Mouse (Mus musculus) CD4-positive naive resting alpha-beta T cell, adult 57 days (primary cell): ENCODE results near the gene Pla2g4d. TPM values are rescaled to one million over a fixed set of nuclear protein-coding genes. Genes with fewer than 3 reads are reported as not detected.

Experiments used
- total RNA-seq: library from RNA; stranded (reverse); gene quantifications from one replicate; pipeline ENCODE4 v1.2.4, GENCODE M21; 2023

Pla2g4d gene
- not detected for total RNA-seq

GRCm38 (mm10) chr2:120288995-120289394 is at the start of gene Pla2g4d:
Gene Pla2g4d, minus strand, starts transcription at chr2:120289197.

GRCm38 (mm10) chr2:120313976-120314375 is 25.0 kb upstream of the Pla2g4d start, which contains the start of gene Pla2g4f:
Gene Pla2g4f, minus strand, starts transcription at chr2:120314165.

GRCm38 (mm10) chr2:120244679-120245420 is 44.1 kb downstream of the Pla2g4d start, which contains the start of gene Pla2g4e:
Gene Pla2g4e, minus strand, starts transcription at chr2:120245335.

Other genes with a start within 250 kb of the Pla2g4d start
- 18.3 TPM for gene Ehd4, start 134.6 kb downstream of the Pla2g4d start, total RNA-seq
- gene Pla2g4e, start 43.9 kb downstream of the Pla2g4d start, total RNA-seq = not detected
- 0.50 TPM for gene Pla2g4f, start 25.0 kb upstream of the Pla2g4d start, total RNA-seq
- gene Vps39, start 63.9 kb upstream of the Pla2g4d start, total RNA-seq = 62.5 TPM
- 25.3 TPM for gene Ganc, start 114.7 kb upstream of the Pla2g4d start, total RNA-seq
- 61.3 TPM for gene Tmem87a, start 114.9 kb upstream of the Pla2g4d start, total RNA-seq
- 1.2 TPM for gene Capn3, start 166.8 kb upstream of the Pla2g4d start, total RNA-seq